Mouse (Mus musculus) heart, adult 2 months (tissue): ENCODE measurements around the gene Supt20. TPM values are rescaled to one million over a fixed set of nuclear protein-coding genes. Genes with fewer than 3 reads are reported as not detected.

Experiments used
- DNase-seq, 2 experiments: peaks; one replicate each; pipeline ENCODE4 v3.0.0; 2021
- H3K27ac ChIP-seq: fragments of 200-600 bp; 2 replicates; pipeline ENCODE4 v1.8.1; 2022
- H3K27me3 ChIP-seq: fragments of 200-500 bp; 2 replicates; pipeline ENCODE4 v1.6.1; 2012; ENCODE audit warnings: mild to moderate bottlenecking, low read length, inconsistent platforms, mixed read lengths; ENCODE audit not compliant: control insufficient read depth, insufficient read depth
- H3K36me3 ChIP-seq: fragments of 200-500 bp; 2 replicates; pipeline ENCODE4 v1.6.1; 2012; ENCODE audit warnings: low read length, inconsistent platforms; ENCODE audit not compliant: control insufficient read depth, insufficient read depth
- H3K4me1 ChIP-seq: fragments of 200-500 bp; 2 replicates; pipeline ENCODE4 v1.6.1; 2011; ENCODE audit warnings: low read length; ENCODE audit not compliant: control insufficient read depth, insufficient read depth
- H3K4me3 ChIP-seq: fragments of 200-600 bp; 2 replicates; pipeline ENCODE4 v1.8.1; 2022
- H3K79me2 ChIP-seq: fragments of 200-500 bp; replicated peaks from 2 replicates; pipeline ENCODE4 v1.6.1; 2012; ENCODE audit warnings: mild to moderate bottlenecking, inconsistent platforms, low read length, moderate library complexity, mixed read lengths; ENCODE audit not compliant: control insufficient read depth, insufficient read depth
- H3K9ac ChIP-seq: fragments of 200-500 bp; 2 replicates; pipeline ENCODE4 v1.6.1; 2012; ENCODE audit warnings: low read depth, mild to moderate bottlenecking, control low read depth, inconsistent platforms, low read length, mixed read lengths
- CTCF ChIP-seq: fragments of 200-600 bp; IDR thresholded peaks from 2 replicates; pipeline ENCODE4 v1.8.1; 2022; ENCODE audit warnings: antibody characterized with exemption, mild to moderate bottlenecking, moderate library complexity
- EP300 ChIP-seq: fragments of 200-500 bp; IDR thresholded peaks from 2 replicates; pipeline ENCODE4 v1.6.1; 2011; ENCODE audit warnings: low read depth, low read length, control low read depth; ENCODE audit not compliant: insufficient read depth
- POLR2A ChIP-seq: fragments of 200-500 bp; IDR thresholded peaks from 2 replicates; pipeline ENCODE4 v1.6.1; 2011; ENCODE audit warnings: mild to moderate bottlenecking, low read depth, low read length, control low read depth; ENCODE audit not compliant: insufficient read depth
- WGBS: fragments of 180-500 bp; shearing (Covaris S2); methylation state at CpG from one replicate; pipeline ENCODE4 v1.1.7; 2018; 5-methylcytosine and 5-hydroxymethylcytosine counted together
- intact Hi-C: fragments of 180-260 bp; cut with DNase I; formaldehyde crosslinking; loops from one replicate; pipeline ENCODE4 v1.15.1; 2025
- long read RNA-seq: library from polyadenylated mRNA; stranded (forward); transcript quantifications from one replicate; pipeline ENCODE4 v2.0.0, GENCODE M21; 2021
- polyA plus RNA-seq: library from polyadenylated mRNA; depleted of rRNA; stranded (reverse); fragments of >200 nt; gene quantifications from 2 replicates; pipeline ENCODE4 v1.2.3, GENCODE M21; 2012; rRNA removed
- total RNA-seq, 2 experiments: library from RNA; stranded (reverse); gene quantifications; 2 replicates each; pipeline ENCODE4 v1.2.3; 2021

The Supt20 gene
- total RNA-seq: 10 to 100 TPM; 18.0 to 19.8 TPM
- polyA plus RNA-seq: 22.7 and 26.4 TPM in 2 replicates
- long read RNA-seq, partial matches to known transcripts: 6 of 23 reads
- long read RNA-seq, other reads (novel, unspliced or antisense): 17 of 23 reads

GRCm38 (mm10) chr3:54692202-54693055 lies at the start of gene Supt20:
Gene Supt20, plus strand, starts transcription at chr3:54692807.
- Histone ChIP-seq H3K27ac (peak within 1 kb of the TSS; percentile 88), H3K9ac (peak within 1 kb of the TSS; percentile 90), H3K4me3 (peak within 1 kb of the TSS; percentile 92), H3K4me1 (peaks cover 2% of the 10 kb centered on the region; the same call in 1 of the 2 replicates), H3K79me2 (no peaks in the 10 kb centered on the region), H3K27me3 (no peaks in the 10 kb centered on the region), H3K36me3 (peaks cover 2% of the 10 kb centered on the region)
- TF ChIP-seq CTCF (no peak), POLR2A (peak; percentile 94)
- DNase-seq: peak; percentile 92 to 96
- intact Hi-C loops: loop anchor here (2.0 to 5.0 kb wide), 2 partner anchors 42 to 115 kb away; partner anchors contain the start of genes Alg5, Exosc8 and Rfxap
- WGBS: 1% methylated on average over 65 of the region's 65 CpGs

GRCm38 (mm10) chr3:54642851-54643250 lies 49.8 kb upstream of the Supt20 start:
- Histone ChIP-seq H3K79me2 (no peaks in the 10 kb centered on the region), H3K9ac (no peak overlapping the region), H3K4me3 (no peak overlapping the region), H3K27me3 (no peaks in the 10 kb centered on the region), H3K27ac (no peak overlapping the region), H3K36me3 (no peaks in the 10 kb centered on the region), H3K4me1 (no peaks in the 10 kb centered on the region)
- no peak for DNase-seq
- TF ChIP-seq EP300 (no peak), POLR2A (no peak), CTCF (no peak)
- intact Hi-C loops: no loop called here
- WGBS: 80% methylated on average over 1 of the region's 1 CpGs

GRCm38 (mm10) chr3:54647583-54647982 lies 45.0 kb upstream of the Supt20 start:
- H3K79me2 ChIP-seq: no peaks in the 10 kb centered on the region
- peak overlapping the region; percentile 9; the same call in 1 of the 2 replicates for H3K27ac ChIP-seq
- TF ChIP-seq CTCF (no peak), EP300 (no peak), POLR2A (no peak)
- H3K9ac ChIP-seq: no peak overlapping the region
- no peaks in the 10 kb centered on the region for H3K27me3 ChIP-seq
- intact Hi-C loops: no loop called here
- H3K36me3 ChIP-seq: no peaks in the 10 kb centered on the region
- H3K4me3 ChIP-seq: no peak overlapping the region
- H3K4me1 ChIP-seq: no peaks in the 10 kb centered on the region
- DNase-seq: peak in 1 of 2 experiments; percentile 14
- WGBS: 41% methylated on average over 2 of the region's 2 CpGs

GRCm38 (mm10) chr3:54651576-54651975 lies 41.0 kb upstream of the Supt20 start:
- Histone ChIP-seq H3K27ac (no peak overlapping the region), H3K4me1 (no peaks in the 10 kb centered on the region), H3K27me3 (no peaks in the 10 kb centered on the region), H3K79me2 (no peaks in the 10 kb centered on the region), H3K4me3 (no peak overlapping the region), H3K9ac (no peak overlapping the region), H3K36me3 (no peaks in the 10 kb centered on the region)
- intact Hi-C loops: no loop called here
- 70% methylated on average over 4 of the region's 4 CpGs for WGBS
- no peak for DNase-seq
- TF ChIP-seq POLR2A (no peak), CTCF (no peak), EP300 (no peak)

- Histone ChIP-seq H3K27me3 (no peaks in the 10 kb centered on the region), H3K36me3 (no peaks in the 10 kb centered on the region), H3K9ac (no peak overlapping the region), H3K27ac (no peak overlapping the region), H3K79me2 (no peaks in the 10 kb centered on the region), H3K4me3 (no peak overlapping the region), H3K4me1 (peaks cover 1% of the 10 kb centered on the region; the same call in 1 of the 2 replicates)
- DNase-seq: no peak
- intact Hi-C loops: no loop called here
- 90% methylated on average over 1 of the region's 1 CpGs for WGBS
- TF ChIP-seq POLR2A (no peak), EP300 (no peak), CTCF (no peak)
These were observed 38.4 kb upstream of the Supt20 start for GRCm38 (mm10) chr3:54654169-54654568.

GRCm38 (mm10) chr3:54657090-54657489 lies 35.5 kb upstream of the Supt20 start:
- Histone ChIP-seq H3K4me3 (no peak overlapping the region), H3K79me2 (no peaks in the 10 kb centered on the region), H3K27ac (no peak overlapping the region), H3K4me1 (peaks cover 1% of the 10 kb centered on the region; the same call in 1 of the 2 replicates), H3K36me3 (no peaks in the 10 kb centered on the region), H3K27me3 (no peaks in the 10 kb centered on the region), H3K9ac (no peak overlapping the region)
- DNase-seq: no peak
- intact Hi-C loops: no loop called here
- no peak for TF ChIP-seq POLR2A
- TF ChIP-seq EP300: no peak
- no peak for TF ChIP-seq CTCF
- WGBS: 81% methylated on average over 3 of the region's 3 CpGs
